Mouse (Mus musculus) lung, adult 2 months (tissue): ENCODE measurements around the gene Gm21972. TPM values are rescaled to one million over a fixed set of nuclear protein-coding genes. Genes with fewer than 3 reads are reported as not detected.

Experiments used
- DNase-seq: peaks from one replicate; pipeline ENCODE4 v3.0.0; 2022
- H3K4me1 ChIP-seq: fragments of 200-500 bp; 2 replicates; pipeline ENCODE4 v1.6.1; 2011; ENCODE audit warnings: low read length; ENCODE audit not compliant: control insufficient read depth, insufficient read depth
- H3K4me3 ChIP-seq: fragments of 200-500 bp; replicated peaks from 2 replicates; pipeline ENCODE3; 2011; ENCODE audit warnings: low read depth, mild to moderate bottlenecking, control low read depth, low read length; ENCODE audit errors: extremely low read depth
- CTCF ChIP-seq: fragments of 200-500 bp; IDR thresholded peaks from 2 replicates; pipeline ENCODE4 v1.5.1; 2011; ENCODE audit warnings: mild to moderate bottlenecking, low read length, control low read depth; ENCODE audit not compliant: insufficient read depth
- POLR2A ChIP-seq: fragments of 200-500 bp; IDR thresholded peaks from 2 replicates; pipeline ENCODE4 v1.6.1; 2011; ENCODE audit warnings: low read depth, mild to moderate bottlenecking, control low read depth, low read length, borderline replicate concordance; ENCODE audit errors: extremely low read depth
- WGBS: fragments of 180-500 bp; shearing (Covaris S2); methylation state at CpG from one replicate; pipeline ENCODE4 v1.1.7; 2018; 5-methylcytosine and 5-hydroxymethylcytosine counted together
- polyA plus RNA-seq: library from polyadenylated mRNA; depleted of rRNA; stranded (reverse); fragments of >200 nt; gene quantifications from 2 replicates; pipeline ENCODE4 v1.2.3, GENCODE M21; 2012; rRNA removed

The Gm21972 gene
- polyA plus RNA-seq, 1 experiment: not detected

DNA sequence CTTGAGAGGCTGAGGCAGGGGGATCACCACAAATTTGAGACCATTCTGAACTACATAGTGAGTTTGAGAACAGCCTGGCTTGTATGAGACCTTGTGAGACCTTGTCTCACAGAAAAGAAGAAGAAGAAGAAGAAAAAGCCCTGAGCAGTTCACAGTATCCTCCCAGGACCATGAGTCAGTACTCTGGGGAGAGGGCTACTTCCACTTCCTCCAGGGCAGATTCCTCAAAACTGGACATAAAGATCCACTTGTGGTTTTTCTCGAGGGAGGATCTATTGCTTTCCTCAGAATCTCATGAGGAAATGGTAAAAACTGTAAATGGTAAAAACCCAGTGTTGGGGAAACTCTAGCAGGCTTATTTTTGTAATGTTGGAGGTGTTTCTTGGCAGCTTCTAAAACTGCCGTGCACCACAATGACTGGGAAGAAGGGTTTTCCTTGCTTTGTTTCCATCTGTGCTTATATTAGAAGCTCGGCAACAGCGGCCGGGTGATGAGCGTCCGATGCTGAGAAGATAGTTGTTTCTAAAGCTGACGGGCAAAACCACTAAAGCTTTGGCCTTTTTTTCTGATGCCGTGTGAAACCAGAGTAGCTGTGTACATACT, 69.3 kb downstream of the Gm21972 start:
- 59% methylated on average over 9 of the region's 9 CpGs for WGBS
- Histone ChIP-seq H3K4me1 (no peaks in the 10 kb centered on the region), H3K4me3 (no peak overlapping the region)
- TF ChIP-seq CTCF: no peak
- no peak for TF ChIP-seq POLR2A
- DNase-seq: no peak

DNA sequence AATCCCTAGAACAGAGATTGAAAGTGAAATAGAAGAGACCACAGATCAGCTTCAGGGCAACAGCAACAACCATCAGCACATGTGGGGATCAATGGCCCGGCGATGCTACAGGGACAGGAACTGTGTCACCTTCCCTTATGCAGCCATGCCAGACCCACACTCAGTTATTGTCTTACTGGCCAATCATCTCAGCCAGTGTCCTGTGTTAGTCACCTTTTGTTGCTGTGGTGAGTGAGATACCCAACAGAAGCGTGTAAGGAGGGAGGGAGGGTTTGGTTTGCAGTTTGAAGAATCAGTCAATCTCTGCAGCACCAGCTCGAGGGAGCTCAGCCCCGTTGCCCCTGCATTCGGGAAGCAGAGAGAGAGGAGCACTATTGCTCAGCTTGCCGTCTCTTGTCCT, 77.2 kb downstream of the Gm21972 start:
- Histone ChIP-seq H3K4me3 (no peak overlapping the region), H3K4me1 (no peaks in the 10 kb centered on the region; the same call in 1 of the 2 replicates)
- DNase-seq: no peak
- TF ChIP-seq CTCF (no peak), POLR2A (no peak)
- 85% methylated on average over 7 of the region's 7 CpGs for WGBS

DNA sequence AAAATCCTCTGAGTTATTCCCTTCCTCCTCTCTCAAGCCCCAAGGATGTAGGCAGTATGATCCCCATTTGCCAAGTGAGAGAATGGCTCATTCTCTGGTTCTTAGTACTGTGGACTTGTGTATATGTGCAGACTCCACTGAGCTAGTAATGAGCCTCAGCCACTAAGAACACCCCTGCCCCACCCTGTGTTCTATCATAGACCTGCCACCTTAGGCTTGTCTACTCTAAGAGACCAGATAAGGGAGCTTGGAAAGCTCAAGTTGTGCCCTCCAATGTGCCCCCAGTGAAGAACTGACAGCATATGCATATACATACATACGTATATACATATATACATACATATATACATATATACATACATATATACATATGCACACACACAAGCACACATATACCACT, 78.1 kb downstream of the Gm21972 start:
- Histone ChIP-seq H3K4me1 (no peaks in the 10 kb centered on the region; the same call in 1 of the 2 replicates), H3K4me3 (no peak overlapping the region)
- DNase-seq: no peak
- 97% methylated on average over 1 of the region's 1 CpGs for WGBS
- TF ChIP-seq POLR2A: no peak
- no peak for TF ChIP-seq CTCF

Other genes with a start within 250 kb of the Gm21972 start
- gene Itm2c, start 239.4 kb upstream of the Gm21972 start, polyA plus RNA-seq: 232 and 319 TPM in 2 replicates
- gene 4933407L21Rik, start 205.2 kb upstream of the Gm21972 start, polyA plus RNA-seq: not detected in 2 replicates
- gene Gpr55, start 172.6 kb upstream of the Gm21972 start, polyA plus RNA-seq: 0.49 and 0.58 TPM in 2 replicates
- gene Spata3, start 116.8 kb upstream of the Gm21972 start, polyA plus RNA-seq: 0.21 TPM in 1 of 2 replicates, not detected in the other
- 0.63 and 0.83 TPM in 2 replicates for gene 2810459M11Rik, start 87.8 kb upstream of the Gm21972 start, polyA plus RNA-seq
- 32.9 and 52.4 TPM in 2 replicates for gene Psmd1, start 69.2 kb upstream of the Gm21972 start, polyA plus RNA-seq
- gene Htr2b, start 21.7 kb upstream of the Gm21972 start, polyA plus RNA-seq: 0.42 and 0.73 TPM in 2 replicates
- gene Armc9, start 21.1 kb downstream of the Gm21972 start, polyA plus RNA-seq: 4.0 and 5.3 TPM in 2 replicates
- 13.7 and 16.4 TPM in 2 replicates for gene B3gnt7, start 169.2 kb downstream of the Gm21972 start, polyA plus RNA-seq
- 6.1 and 8.1 TPM in 2 replicates for gene Ncl, start 225.8 kb downstream of the Gm21972 start, polyA plus RNA-seq